Mouse (Mus musculus) gastrocnemius, adult 2 months (tissue): Measurements from ENCODE around the gene Slfn5. TPM values are rescaled to one million over a fixed set of nuclear protein-coding genes. Genes with fewer than 3 reads are reported as not detected.
"Not testable (repeated sequence)": the region's sequence is repeated elsewhere in the genome, so short reads cannot be mapped to it uniquely, and the experiment has no call there.

Source experiments
- DNase-seq: peaks from one replicate; pipeline ENCODE4 v3.0.0; 2022
- H3K27ac ChIP-seq: fragments of 200-600 bp; 2 replicates; pipeline ENCODE4 v1.8.1; 2022; ENCODE audit warnings: mild to moderate bottlenecking
- H3K4me3 ChIP-seq: fragments of 200-600 bp; 2 replicates; pipeline ENCODE4 v1.8.1; 2022; ENCODE audit warnings: mild to moderate bottlenecking, moderate library complexity
- CTCF ChIP-seq: fragments of 200-600 bp; IDR thresholded peaks from 2 replicates; pipeline ENCODE4 v1.8.1; 2022; ENCODE audit warnings: antibody characterized with exemption, mild to moderate bottlenecking, moderate library complexity
- intact Hi-C: fragments of 180-260 bp; cut with DNase I; formaldehyde crosslinking; loops from one replicate; pipeline ENCODE4 v1.15.1; 2025
- long read RNA-seq, 2 experiments: library from polyadenylated mRNA; stranded (forward); transcript quantifications; one replicate each; pipeline ENCODE4 v2.0.0; 2021
- total RNA-seq, 2 experiments: library from RNA; stranded (reverse); gene quantifications; 2 replicates each; pipeline ENCODE4 v1.2.3; 2021

Gene Slfn5
- 10 to 100 TPM; 12.2 to 24.1 TPM for total RNA-seq
- long read RNA-seq, experiment 1, partial matches to known transcripts, result 0 of 5 reads
- long read RNA-seq, experiment 1, other reads (novel, unspliced or antisense), result 5 of 5 reads
- long read RNA-seq, experiment 2, partial matches to known transcripts, result 0 of 2 reads
- long read RNA-seq, experiment 2, other reads (novel, unspliced or antisense), result 2 of 2 reads

GRCm38 (mm10) chr11:82950736-82951481 lies at the start of gene Slfn5:
Slfn5 (plus strand) TSS chr11:82951349.
- no peak for TF ChIP-seq CTCF
- Histone ChIP-seq H3K4me3 (peak within 1 kb of the TSS; percentile 82), H3K27ac (peak within 1 kb of the TSS; percentile 93)
- DNase-seq, result peak; percentile 67
- intact Hi-C loops, result no loop called here

- Histone ChIP-seq H3K4me3 (no peak overlapping the region), H3K27ac (no peak overlapping the region)
- no peak for DNase-seq
- no peak for TF ChIP-seq CTCF
- intact Hi-C loops, result no loop called here
Observed at GRCm38 (mm10) chr11:82901606-82902310, 49.4 kb upstream of the Slfn5 start.

GRCm38 (mm10) chr11:82904952-82905351 lies 46.2 kb upstream of the Slfn5 start:
- Histone ChIP-seq H3K27ac (no peak overlapping the region), H3K4me3 (no peak overlapping the region)
- intact Hi-C loops, result no loop called here
- TF ChIP-seq CTCF, result no peak
- no peak for DNase-seq

- no peak for TF ChIP-seq CTCF
- DNase-seq, result no peak
- H3K27ac ChIP-seq, result no peak overlapping the region
- H3K4me3 ChIP-seq, result no peak overlapping the region
- intact Hi-C loops, result no loop called here
Observed at GRCm38 (mm10) chr11:82905816-82906215, 45.3 kb upstream of the Slfn5 start.

GRCm38 (mm10) chr11:82907651-82908607 lies 43.2 kb upstream of the Slfn5 start, which contains the start of gene Nle1:
Nle1 (minus strand) TSS chr11:82908411.
- peak; percentile 95 for DNase-seq
- H3K4me3 ChIP-seq, result peak within 1 kb of the TSS; percentile 82
- TF ChIP-seq CTCF, result peak; percentile 97
- intact Hi-C loops, result no loop called here
- H3K27ac ChIP-seq, result peak within 1 kb of the TSS; percentile 94

GRCm38 (mm10) chr11:82908608-82908989 lies 42.5 kb upstream of the Slfn5 start:
- intact Hi-C loops, result no loop called here
- Histone ChIP-seq H3K27ac (peak overlapping the region; percentile 94), H3K4me3 (peak overlapping the region; percentile 82)
- no peak for DNase-seq
- TF ChIP-seq CTCF, result no peak

GRCm38 (mm10) chr11:82910250-82910649 lies 40.9 kb upstream of the Slfn5 start, which contains the start of gene Unc45b:
Unc45b (plus strand) TSS chr11:82910550.
- no peak for DNase-seq
- peak within 1 kb of the TSS; percentile 94 for H3K27ac ChIP-seq
- intact Hi-C loops, result loop anchor here (10.0 kb wide), 1 partner anchor 385 kb away; the partner anchor contains the start of gene Ap2b1
- H3K4me3 ChIP-seq, result peak within 1 kb of the TSS; percentile 82
- no peak for TF ChIP-seq CTCF

- intact Hi-C loops, result loop anchor here (10.0 kb wide), 1 partner anchor 384 kb away; the partner anchor contains the start of gene Ap2b1
- Histone ChIP-seq H3K27ac (peak overlapping the region; percentile 94), H3K4me3 (peak overlapping the region; percentile 82)
- TF ChIP-seq CTCF, result no peak
- DNase-seq, result peak; percentile 91
Observed at GRCm38 (mm10) chr11:82910679-82911389, 40.3 kb upstream of the Slfn5 start.

GRCm38 (mm10) chr11:82914711-82915352 lies 36.3 kb upstream of the Slfn5 start:
- Histone ChIP-seq H3K27ac (no peak overlapping the region), H3K4me3 (peak overlapping the region; percentile 43)
- intact Hi-C loops, result loop anchor here (1.0 to 10.0 kb wide), 2 partner anchors 44 to 380 kb away; partner anchors contain the start of gene Ap2b1
- peak; percentile 98 for TF ChIP-seq CTCF
- DNase-seq, result peak; percentile 81

GRCm38 (mm10) chr11:82920768-82921167 lies 30.4 kb upstream of the Slfn5 start:
- intact Hi-C loops, result no loop called here
- TF ChIP-seq CTCF, result no peak

GRCm38 (mm10) chr11:82921691-82922090 lies 29.5 kb upstream of the Slfn5 start:
- intact Hi-C loops, result no loop called here
- DNase-seq, result no peak
- no peak overlapping the region for H3K4me3 ChIP-seq
- no peak for TF ChIP-seq CTCF
- no peak overlapping the region for H3K27ac ChIP-seq

More at GRCm38 (mm10) chr11:82920768-82921167, 30.4 kb upstream of the Slfn5 start:
- Histone ChIP-seq H3K27ac (no peak overlapping the region), H3K4me3 (no peak overlapping the region)
- no peak for DNase-seq

GRCm38 (mm10) chr11:82923910-82924309 lies 27.2 kb upstream of the Slfn5 start:
- DNase-seq, intact Hi-C loops, H3K4me3 ChIP-seq, H3K27ac ChIP-seq: not testable (repeated sequence)
